Mouse (Mus musculus): ENCODE data around the gene Npc1l1. TPM values are rescaled to one million over a fixed set of nuclear protein-coding genes. Genes with fewer than 3 reads are reported as not detected.

Npc1l1 gene
- polyA plus RNA-seq (2012; rRNA removed), result 0.08 and 0.09 TPM in 2 replicates

DNA sequence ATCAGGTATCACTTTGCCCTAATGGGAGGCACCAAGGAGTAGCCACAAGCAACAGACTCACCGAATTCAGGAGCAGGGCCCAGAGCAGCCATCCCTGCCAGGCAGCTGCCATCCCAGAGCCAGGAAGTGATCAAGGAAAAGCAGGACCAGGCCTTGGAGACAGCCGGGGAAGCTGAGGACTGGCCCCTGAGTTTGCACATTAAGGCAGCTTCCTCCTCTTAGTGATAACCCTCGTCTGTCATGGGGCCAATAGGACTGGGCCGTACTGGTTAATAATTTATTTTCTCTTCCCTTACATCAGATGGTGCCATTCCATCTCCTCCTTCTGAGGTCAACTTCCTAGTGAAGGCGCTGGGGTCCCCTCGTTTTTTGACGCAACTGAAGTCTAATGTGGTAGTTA is at the start of gene Npc1l1:
TSS of gene Npc1l1 (minus strand) at position 132 of the 400 bp plus-strand sequence.

DNA sequence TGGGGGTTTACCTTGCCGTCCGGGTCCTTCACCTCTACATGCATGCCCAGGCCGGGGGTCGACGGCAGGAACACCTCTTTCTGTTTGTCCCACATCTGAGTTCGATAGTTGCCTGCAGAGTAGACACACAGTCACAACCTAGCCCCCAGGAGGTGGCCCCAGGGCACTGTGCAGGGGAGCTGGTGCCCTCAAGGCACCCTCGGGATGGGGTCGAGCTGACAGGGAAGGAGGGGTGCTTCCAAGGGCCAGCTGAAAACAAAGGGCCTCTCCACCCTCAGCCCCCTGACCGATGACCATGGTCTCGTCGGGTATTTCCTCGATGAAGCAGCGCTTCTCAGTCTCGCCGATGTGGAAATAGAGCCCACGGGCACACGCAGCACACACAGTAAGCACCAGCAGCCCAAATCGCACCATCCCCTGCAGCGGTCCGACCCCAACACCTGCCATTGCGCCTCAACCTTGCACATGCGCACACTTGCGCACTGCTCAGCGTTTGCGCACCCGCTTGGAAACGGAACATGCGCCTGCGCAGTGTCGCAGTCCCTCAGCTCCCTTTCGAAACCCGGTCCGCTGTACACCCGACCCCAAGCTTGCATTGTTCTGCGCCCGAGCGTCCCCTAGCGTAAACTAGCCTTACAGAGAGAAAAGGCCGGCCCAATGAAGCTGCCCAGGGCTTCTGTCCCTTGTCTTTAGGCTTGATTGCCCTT is 44.6 kb upstream of the Npc1l1 start, which contains the start of gene Tmed4:
TSS of gene Tmed4 (minus strand) at position 484 of the 707 bp plus-strand sequence.

GRCm38 (mm10) chr11:6267320-6268254 is 37.6 kb upstream of the Npc1l1 start, which contains the start of gene Ddx56:
Ddx56 (minus strand) TSS chr11:6267772.

DNA sequence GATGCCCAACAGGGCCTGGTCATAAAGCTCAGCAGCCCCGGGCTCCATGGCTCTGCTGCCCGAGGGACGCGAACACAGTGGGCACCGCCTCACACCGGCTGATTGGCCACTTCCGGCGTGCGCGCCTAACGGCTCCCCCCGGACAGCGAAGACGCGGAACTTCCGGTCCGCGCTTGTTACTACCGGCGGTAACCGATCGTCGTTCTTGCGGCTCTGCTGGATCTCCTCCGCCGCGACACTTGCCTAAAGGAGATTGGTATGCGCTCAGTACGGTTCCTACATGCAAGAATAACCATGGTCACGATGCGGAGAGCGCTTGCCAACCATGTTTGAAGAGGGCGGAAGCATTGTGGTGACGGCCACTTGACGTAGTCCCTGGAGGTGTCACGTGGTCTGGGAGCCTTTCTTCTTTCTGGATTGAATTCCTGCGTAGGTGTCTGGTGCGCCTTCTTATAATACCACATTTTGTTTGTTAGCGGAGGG is 29.8 kb downstream of the Npc1l1 start, which contains the start of gene Nudcd3:
TSS of gene Nudcd3 (minus strand) at position 329 of the 483 bp plus-strand sequence.

GRCm38 (mm10) chr11:6199410-6200086 is 30.4 kb downstream of the Npc1l1 start, which contains the start of gene A730071L15Rik:
A730071L15Rik (plus strand) TSS chr11:6200029.

Other genes starting within 250 kb of the Npc1l1 start
- 0.37 and 0.43 TPM in 2 replicates for gene Camk2b, start 163.8 kb downstream of the Npc1l1 start, polyA plus RNA-seq (2012; rRNA removed)
- gene A730071L15Rik, start 30.1 kb downstream of the Npc1l1 start, polyA plus RNA-seq (2012; rRNA removed), result 0.06 TPM in 2 replicates
- gene Nudcd3, start 29.7 kb downstream of the Npc1l1 start, polyA plus RNA-seq (2012; rRNA removed), result 10.2 and 11.7 TPM in 2 replicates
- gene Ddx56, start 37.6 kb upstream of the Npc1l1 start, polyA plus RNA-seq (2012; rRNA removed), result 27.3 and 31.2 TPM in 2 replicates
- 25.5 and 28.9 TPM in 2 replicates for gene Tmed4, start 44.7 kb upstream of the Npc1l1 start, polyA plus RNA-seq (2012; rRNA removed)
- gene Ogdh, start 61.5 kb upstream of the Npc1l1 start, polyA plus RNA-seq (2012; rRNA removed), result 37.9 and 43.6 TPM in 2 replicates
- gene Zmiz2, start 158.9 kb upstream of the Npc1l1 start, polyA plus RNA-seq (2012; rRNA removed), result 5.4 and 7.5 TPM in 2 replicates
- 1,822 and 2,000 TPM in 2 replicates for gene Ppia, start 185.3 kb upstream of the Npc1l1 start, polyA plus RNA-seq (2012; rRNA removed)
- gene H2afv, start 214.3 kb upstream of the Npc1l1 start, polyA plus RNA-seq (2012; rRNA removed), result 44.4 TPM in 2 replicates
- 6.2 and 7.7 TPM in 2 replicates for gene Purb, start 245.8 kb upstream of the Npc1l1 start, polyA plus RNA-seq (2012; rRNA removed)

Measured in liver, embryonic 14 days (tissue).